Mouse (Mus musculus) common myeloid progenitor, adult 5-6 weeks (primary cell): ENCODE results near the gene Cdk5. TPM values are rescaled to one million over a fixed set of nuclear protein-coding genes. Genes with fewer than 3 reads are reported as not detected.
"Not testable (repeated sequence)": the region's sequence is repeated elsewhere in the genome, so short reads cannot be mapped to it uniquely, and the experiment has no call there.

Experiments
- ATAC-seq: replicated peaks from 2 replicates; pipeline ENCODE4 v1.8.0; 2016; ENCODE audit warnings: low read depth, mild to moderate bottlenecking, moderate TSS enrichment, inconsistent platforms; ENCODE audit not compliant: poor library complexity, severe bottlenecking
- total RNA-seq: library from RNA; stranded (forward); fragments of 200-1000, 187-1606 nt; gene quantifications from 2 replicates; pipeline ENCODE4 v1.2.3, GENCODE M21; 2017

The Cdk5 gene
- total RNA-seq, 1 experiment from 2014 or later, result 13.9 TPM

DNA sequence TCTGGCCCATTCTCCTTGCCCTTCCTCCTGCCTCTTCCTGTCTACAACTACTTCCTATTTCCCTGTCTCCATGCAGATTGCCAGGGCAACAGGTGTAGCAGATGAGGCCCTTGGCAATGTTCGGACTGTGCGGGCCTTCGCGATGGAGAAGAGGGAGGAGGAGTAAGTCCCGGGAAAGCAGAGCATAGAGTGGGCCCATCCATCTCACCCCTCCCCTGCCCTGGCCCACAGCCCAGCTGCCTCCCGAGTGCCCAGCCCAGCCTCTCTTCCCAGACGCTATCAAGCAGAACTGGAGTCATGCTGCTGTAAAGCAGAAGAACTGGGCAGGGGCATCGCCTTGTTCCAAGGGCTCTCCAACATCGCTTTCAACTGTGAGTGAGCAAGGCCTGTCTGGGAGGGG lies 21.4 kb downstream of the Cdk5 start:
- ATAC-seq, result no peak

DNA sequence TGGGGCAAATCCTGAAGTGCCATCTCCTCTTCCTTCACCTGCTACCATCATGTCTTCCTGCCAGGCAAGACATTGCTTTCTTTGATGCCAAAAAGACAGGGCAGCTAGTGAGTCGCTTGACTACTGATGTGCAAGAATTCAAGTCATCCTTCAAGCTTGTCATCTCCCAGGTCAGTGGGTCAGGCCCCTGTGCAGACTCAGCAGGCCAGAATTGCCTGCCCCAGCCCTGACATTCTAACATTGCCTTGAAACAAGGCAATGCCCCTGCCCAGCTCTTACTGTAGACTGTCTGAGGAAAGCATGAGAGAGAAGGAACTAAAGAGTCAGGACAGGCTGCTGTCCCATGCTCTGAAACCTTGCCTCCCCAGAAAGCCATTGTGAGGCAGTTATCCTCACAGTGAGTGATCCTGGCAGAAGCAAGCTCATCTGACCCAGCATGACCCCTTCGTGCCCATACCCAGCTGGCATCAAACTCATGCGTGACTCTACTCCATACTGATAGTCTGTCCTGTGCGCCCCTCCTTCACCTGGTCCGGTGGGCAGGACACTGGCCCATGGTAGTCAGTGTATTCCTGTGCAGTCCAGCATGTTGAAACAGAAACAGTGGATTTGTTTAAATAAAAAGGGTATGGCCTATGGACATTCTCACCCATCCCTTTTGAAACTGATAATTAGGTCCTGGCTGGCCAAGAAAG lies 22.3 kb downstream of the Cdk5 start:
- ATAC-seq, result no peak

DNA sequence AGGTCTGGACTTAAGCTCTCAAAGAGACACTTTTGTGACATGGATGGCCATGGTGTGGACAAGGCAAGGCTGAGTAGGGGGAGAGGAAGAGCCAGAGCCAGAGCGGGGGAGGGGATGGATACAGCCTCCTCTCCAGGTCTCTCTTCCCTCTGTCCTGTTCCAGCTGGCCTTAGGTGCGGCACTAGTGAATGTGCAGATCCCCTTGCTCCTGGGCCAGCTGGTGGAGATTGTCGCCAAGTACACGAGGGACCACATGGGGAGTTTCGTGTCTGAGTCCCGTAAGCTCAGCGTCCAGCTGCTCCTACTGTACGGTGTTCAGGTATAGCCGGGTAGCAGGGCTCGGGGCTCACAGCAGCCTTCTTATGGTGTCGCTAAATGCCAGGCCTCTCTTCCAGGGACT lies 23.0 kb downstream of the Cdk5 start:
- ATAC-seq, result no peak

- no peak for ATAC-seq
Observed at GRCm38 (mm10) chr5:24399686-24400085, 23.6 kb downstream of the Cdk5 start.

DNA sequence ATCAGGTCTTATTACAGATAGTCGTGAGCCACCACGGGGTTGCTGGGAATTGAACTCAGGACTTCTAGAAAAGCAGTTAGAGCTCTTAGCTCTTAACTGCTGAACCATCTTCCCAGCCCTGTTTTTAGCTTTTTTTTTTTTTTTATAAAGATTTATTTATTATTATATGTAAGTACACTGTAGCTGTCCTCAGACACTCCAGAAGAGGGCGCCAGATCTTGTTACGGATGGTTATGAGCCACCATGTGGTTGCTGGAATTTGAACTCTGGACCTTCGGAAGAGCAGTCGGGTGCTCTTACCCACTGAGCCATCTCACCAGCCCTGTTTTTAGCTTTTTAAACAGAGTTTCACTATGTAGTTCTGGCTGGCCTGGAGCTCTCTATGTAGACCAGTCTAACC lies 27.1 kb downstream of the Cdk5 start:
- ATAC-seq, result not testable (repeated sequence)

DNA sequence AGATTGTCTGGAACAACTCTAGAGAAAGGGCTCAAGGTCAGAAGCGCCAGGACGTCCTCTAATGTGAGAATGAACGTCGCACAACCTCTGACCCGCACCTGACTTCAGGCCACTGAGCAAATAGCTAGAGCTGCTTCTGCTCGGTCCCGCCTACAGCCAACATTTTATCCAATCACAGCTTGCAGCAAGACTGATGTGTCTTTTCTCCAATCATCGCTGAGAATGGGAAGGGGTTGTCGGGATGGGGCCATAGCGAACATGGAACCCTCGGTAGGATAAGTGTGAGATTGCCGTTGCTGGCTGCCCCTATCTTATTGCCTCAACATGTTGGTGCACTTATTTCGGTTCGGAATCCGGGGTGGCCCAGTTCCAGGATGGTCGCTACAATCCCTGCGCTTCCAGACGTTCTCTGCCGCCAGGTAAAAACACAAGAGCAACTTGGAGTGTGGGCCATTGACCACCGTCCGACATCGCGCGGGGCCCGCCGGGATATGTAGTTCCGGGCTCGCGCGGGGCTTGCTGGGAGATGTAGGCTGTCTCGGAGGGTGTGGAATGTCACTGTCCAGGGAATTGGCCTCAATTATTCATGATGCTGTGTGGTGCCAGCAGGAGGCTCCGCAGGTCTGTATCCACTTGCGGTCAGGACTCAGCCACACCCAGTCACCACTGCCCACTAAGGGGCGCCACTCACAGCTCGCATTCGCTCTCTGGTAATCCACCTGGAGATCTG lies 29.0 kb downstream of the Cdk5 start:
- ATAC-seq, result peak; percentile 92

DNA sequence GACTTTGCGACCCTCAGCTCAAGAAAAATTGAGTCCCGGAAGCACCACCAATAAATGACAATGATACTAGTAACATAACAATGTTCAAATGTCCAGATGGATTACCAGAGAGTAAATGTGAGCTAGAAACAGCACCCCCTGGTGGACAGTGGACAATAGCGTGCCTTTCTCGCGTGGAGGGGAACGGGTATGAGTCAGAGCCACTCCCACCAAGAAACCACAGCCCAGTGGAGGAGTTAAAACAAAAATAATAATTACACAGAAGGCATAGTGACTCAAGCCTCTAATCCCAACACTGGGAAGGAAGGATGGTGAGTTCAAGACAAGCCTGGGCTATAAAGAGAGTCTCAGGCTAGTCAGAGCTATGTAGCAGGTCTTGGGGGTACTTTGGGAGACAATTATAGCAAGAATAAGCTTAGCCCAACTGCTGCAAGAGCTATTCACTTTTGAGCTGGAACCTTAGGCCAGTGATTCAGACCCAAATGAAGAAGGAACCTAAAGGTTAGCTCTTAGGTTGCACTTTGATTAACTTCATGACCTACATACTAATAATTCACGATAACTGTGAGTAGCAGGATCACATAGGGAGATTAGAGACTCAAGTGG lies 29.8 kb downstream of the Cdk5 start, which contains the start of gene Abcb8:
Gene Abcb8, plus strand, starts transcription at position 272 of the 606 bp plus-strand sequence.
- peak; percentile 65 for ATAC-seq

GRCm38 (mm10) chr5:24392724-24393123 lies 30.6 kb downstream of the Cdk5 start:
- no peak for ATAC-seq

DNA sequence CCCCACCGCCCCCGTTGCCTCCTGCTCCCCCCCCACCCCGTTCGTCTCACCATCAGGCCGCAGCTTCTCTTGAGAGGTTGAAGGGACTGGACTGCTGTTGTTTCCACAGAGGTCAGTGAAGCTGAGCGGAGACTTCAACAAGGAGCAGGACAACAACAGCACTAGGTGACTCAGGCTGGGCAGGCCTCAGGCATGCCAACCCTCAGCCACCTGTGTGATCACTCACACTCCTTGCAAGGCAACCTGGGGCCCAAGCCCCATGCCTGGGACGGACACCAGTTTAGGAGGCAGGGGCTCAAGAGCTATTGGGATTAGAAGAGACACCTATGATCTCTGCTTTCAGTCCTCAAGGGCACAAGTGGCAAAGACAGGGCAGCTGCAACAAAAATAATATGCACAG lies 31.5 kb downstream of the Cdk5 start, which contains the start of gene Atg9b:
Gene Atg9b, minus strand, starts transcription at position 280 of the 400 bp plus-strand sequence.
- ATAC-seq, result no peak

DNA sequence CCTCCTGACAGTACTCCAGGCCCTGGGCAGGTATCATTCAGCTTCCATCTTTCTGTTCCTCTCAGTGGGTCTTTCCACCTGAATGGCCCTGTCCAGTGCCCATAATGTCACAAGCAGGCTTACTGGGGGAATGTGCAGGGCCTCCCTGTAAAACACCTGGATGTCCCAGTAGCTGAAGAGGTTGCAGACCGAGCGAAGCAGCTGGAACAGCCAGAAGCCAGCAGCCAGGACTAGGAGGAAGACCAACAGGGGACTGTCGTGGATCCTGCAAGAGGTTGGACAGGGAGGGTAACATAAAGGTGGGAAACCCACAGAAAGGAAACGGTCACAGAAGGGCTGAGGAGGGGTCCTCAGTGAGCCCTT lies 33.7 kb downstream of the Cdk5 start:
- ATAC-seq, result no peak

DNA sequence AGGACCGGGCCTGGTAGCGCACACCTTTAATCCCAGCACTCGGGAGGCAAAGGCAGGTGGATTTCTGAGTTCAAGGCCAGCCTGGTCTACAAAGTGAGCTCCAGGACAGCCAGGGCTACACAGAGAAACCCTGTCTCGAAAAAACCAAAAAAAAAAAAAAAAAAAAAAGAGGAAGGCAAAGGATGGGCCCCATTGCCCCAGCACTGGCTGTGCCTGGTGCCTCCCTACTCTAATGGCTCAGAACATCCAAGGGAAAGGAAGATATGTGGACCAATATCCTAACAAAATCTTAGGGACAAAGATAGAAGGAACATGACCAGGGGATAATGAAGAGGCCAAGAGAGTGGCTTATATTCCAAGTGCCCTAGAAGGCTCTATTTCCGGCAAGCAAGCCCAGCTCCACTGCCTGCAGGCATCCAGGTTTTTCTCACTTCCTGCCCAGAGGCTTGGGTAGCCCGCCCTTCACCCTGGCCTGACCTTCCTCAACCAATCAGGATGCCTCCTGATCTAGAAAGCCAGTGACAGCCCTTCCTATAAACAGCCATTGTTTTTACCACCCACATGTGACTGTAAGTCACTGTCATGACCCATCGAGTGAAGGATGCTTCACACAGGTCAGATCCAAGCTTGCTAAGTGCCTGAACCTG lies 34.2 kb downstream of the Cdk5 start:
- ATAC-seq, result peak; percentile 36

DNA sequence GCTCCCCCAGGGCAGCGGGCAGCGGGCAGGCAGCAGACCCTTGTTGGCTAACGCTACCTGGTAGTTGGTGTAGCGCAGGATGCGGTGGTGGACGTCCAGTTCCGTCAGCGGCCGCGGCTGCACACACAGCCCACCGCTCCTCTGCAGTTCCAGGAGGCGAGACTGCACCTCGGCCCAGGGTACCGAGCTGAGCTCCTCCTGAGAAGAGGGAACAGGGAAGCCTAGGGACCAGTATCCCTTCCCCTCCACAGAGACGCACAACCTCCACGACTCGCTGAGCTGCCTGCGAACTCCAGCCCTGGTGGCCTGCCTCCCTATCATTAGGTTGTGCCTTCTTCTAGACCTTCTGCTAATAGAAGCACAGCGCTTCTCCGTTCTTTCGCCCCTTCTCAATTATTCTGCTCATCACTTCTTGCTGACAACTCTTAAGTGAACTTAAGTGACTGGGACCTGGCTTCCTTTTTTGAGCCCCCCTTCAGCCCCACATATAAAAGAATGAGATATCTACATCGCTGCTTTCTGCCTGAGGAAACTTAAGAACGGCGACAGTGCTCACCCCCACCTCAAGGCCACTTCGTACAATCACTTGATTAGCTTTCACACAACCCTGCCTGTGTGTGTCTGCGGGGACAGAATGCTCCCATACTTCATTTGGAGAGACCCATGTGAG lies 34.9 kb downstream of the Cdk5 start:
- no peak for ATAC-seq

DNA sequence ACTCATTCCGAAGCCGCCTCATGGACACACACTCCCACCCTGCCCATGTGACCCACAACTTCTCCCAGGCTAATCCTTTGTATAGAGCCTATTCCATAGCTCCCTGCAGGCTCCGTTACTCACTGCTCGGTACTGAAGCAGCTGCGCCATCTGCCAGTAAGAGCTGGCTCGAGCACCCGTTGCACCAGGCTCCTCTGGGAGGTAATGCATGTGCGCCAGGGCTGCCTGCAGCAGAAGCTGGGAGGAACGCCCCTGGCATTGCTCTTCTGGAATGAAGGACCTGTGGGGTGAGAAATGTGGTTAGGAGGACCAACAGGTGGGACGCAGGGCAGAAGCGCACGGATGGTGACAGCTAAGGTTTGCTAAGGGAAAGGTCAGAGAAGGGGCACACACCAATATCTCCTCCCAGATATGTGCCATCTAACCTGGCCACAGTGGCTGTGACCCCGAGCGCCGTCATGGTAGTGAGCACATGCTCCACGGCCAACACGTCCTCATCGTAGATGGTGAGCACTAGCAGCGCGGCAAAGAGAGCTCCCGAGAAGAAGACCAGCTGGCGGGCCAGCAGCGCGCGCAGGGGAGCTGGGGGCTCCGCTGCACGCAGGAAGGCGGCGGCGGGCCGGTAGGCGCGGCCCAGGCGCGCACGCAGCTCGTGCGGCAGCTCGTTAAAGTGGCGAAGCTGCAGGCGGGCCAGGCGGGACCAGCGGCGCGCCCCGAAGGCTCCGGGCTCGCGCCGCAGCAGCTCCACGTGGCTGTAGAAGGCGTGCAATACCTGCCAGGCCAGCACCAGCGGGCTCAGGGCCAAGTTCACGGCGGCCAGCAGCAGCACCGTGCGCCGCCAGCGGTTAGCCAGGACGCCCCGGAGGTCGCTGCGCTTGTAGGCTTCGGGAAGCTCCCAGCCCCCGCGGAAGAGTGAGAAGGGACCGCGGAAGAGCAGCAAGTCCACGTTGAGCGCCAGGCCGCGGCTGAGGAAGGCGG lies 35.8 kb downstream of the Cdk5 start:
- ATAC-seq, result no peak

- ATAC-seq, result no peak
Observed at GRCm38 (mm10) chr5:24385887-24386550, 37.3 kb downstream of the Cdk5 start.

GRCm38 (mm10) chr5:24385374-24385773 lies 38.0 kb downstream of the Cdk5 start:
- no peak for ATAC-seq

GRCm38 (mm10) chr5:24384407-24384806 lies 38.9 kb downstream of the Cdk5 start:
- peak; percentile 45 for ATAC-seq

DNA sequence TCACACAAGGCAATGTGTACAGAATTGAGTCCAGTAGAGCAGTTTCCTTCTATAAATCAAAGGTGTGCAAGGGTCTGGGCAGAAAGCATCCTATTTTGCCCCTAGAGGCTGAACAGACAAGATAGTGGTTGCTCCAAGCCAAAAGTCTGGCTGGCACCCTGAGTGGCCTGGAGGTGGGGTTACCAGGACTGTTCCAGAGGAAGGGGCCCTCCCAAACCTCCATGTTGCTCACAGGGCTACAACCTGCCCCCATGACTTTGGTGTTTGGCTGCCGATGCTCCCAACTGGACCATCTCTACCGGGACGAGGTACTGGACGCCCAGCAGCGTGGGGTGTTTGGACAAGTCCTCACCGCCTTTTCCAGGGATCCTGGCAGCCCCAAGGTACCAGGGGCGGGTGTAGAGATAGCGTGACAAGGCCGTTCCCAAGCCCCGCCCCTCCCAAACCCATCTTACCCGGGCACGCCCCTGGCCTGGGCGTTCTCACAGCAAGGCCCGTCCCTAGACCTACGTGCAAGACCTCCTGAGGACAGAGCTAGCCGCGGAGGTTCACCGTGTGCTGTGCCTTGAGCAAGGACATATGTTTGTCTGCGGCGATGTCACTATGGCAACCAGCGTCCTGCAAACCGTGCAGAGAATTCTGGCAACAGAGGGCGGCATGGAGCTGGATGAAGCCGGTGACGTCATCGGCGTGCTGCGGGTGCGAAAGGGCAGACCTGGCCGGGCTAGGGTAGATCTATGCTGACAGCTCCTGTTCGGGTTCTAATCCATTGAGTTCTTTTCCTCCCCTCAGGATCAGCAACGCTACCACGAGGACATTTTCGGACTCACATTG lies 40.1 kb downstream of the Cdk5 start:
- peak; percentile 78 for ATAC-seq

DNA sequence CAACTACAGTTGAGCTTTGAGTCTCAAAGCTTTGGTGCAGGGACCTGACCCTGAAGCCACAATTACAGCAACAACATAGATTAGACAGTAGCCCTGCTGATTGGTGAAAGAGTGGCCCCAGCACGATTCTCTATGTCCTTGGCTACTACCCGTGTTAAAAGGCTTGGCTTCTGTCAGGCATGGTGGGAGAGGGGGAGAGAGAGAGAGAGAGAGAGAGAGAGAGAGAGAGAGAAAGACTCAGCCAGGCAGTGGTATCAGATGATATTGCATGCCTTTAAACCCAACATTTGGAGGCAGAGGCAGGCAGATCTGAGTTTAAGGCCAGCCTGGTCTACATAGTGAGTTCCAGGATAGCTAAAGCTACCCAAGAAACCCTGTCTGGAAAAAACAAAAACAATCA lies 41.3 kb downstream of the Cdk5 start:
- no peak for ATAC-seq
